Mouse (Mus musculus): ENCODE measurements around the gene Itprip.

DNA sequence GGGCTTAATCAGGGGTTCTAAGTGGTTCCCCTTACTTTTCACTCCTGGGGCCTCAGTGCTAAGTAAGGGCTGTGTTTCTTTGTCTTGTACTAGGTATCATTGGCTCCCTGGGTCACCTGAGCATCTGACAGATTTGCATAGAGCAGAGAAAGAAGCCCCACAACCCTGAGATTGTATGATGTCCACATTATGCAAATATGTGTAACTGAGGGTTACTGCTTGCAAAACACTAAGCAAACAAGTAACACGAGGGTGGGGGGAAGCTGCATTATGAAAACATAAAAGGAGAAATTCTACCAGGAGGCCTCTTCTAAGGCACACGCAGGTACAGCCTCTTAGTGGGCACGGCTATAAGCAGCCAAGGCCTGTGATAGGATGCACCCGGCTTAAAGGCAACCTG, 3.8 kb downstream of the Itprip start:
- TF ChIP-seq POLR2A (IDR thresholded peaks at IDR 0.05; ENCODE audit: extremely low read depth, insufficient read depth, low read length), result no peak
- no peak for TF ChIP-seq CTCF (IDR thresholded peaks at IDR 0.05; ENCODE audit: extremely low read depth, insufficient read depth, low read length)

Data from cortical plate, adult 2 months (tissue).